Mouse (Mus musculus) mammary gland, adult 2 months (tissue): ENCODE results near the gene Gm28269. TPM values are rescaled to one million over a fixed set of nuclear protein-coding genes. Genes with fewer than 3 reads are reported as not detected.

Experiments used
- polyA plus RNA-seq: library from polyadenylated mRNA; depleted of rRNA; stranded (reverse); fragments of >200 nt; gene quantifications from 2 replicates; pipeline ENCODE4 v1.2.3, GENCODE M21; 2012; ENCODE audit warnings: low replicate concordance; rRNA removed

Gene Gm28269
- not detected in 2 replicates for polyA plus RNA-seq

DNA sequence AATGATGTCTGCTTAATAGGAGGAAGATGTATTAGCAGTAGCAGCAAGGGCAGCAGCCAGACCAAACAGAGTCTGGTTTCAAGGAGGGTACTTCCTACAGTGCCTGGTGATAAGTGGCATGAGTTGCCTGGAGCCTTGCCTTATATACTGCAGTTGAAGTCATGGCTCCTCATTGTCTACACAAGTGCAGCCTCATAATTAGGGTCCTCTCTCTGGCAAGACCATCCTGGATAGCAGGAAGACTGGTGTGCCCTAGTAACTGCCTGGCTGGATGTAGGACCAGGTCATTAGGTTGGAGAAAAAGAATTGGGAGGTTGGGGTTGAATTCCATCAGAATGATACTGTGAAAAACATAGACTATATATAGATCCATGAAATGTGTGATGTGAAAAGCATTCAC is at the start of gene Gm28269:
TSS of gene Gm28269 (minus strand) at position 101 of the 400 bp plus-strand sequence.

GRCm38 (mm10) chrX:21714829-21715228 is 30.1 kb downstream of the Gm28269 start, which contains the start of gene Slc6a14:
Gene Slc6a14 (plus strand): TSS chrX:21714896.

Other genes with a start within 250 kb of the Gm28269 start
- gene Slc6a14, start 30.2 kb downstream of the Gm28269 start, polyA plus RNA-seq = 0.06 TPM in 1 of 2 replicates, not detected in the other